Mouse (Mus musculus): ENCODE results near the gene Sema6d.

DNA sequence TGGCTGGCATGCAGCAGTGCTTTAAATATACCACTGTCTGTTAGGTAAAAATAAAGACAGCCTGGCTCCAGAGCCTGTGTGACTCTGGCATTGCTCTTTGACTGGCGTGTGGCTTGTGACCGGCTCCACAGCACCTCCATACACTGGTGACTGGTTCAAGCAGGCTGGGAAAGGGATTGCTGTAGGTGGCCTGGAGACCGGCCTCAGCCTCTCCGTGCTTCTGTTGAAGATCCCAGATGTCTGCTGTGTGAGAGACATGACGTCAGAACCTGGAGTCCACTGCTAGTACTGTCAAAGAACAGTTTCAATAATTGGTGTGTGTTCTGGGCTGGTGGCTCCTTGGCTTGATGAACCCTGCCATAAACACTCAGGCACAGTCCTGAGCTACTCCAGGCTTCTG, 528.3 kb downstream of the Sema6d start:
- TF ChIP-seq CTCF (IDR thresholded peaks at IDR 0.05; ENCODE audit: low read depth): no peak
- TF ChIP-seq EP300 (IDR thresholded peaks at IDR 0.05; ENCODE audit: low read depth): no peak
